Mouse (Mus musculus): ENCODE results near the gene Thsd4. TPM values are rescaled to one million over a fixed set of nuclear protein-coding genes. Genes with fewer than 3 reads are reported as not detected.

The Thsd4 gene
- polyA plus RNA-seq, 1 experiment from 2014 or later, result 34.9 TPM

- Histone ChIP-seq H3K4me2 (ENCODE audit: low read length) (no peak overlapping the region), H3K4me1 (replicated peaks; ENCODE audit: control insufficient read depth, insufficient read depth, low read length) (no peaks in the 10 kb centered on the region), H3K9me3 (ENCODE audit: control insufficient read depth, low read length) (no peaks in the 10 kb centered on the region), H3K36me3 (ENCODE audit: control insufficient read depth, insufficient read depth, low read length) (no peaks in the 10 kb centered on the region), H3K27ac (ENCODE audit: low read depth) (no peak overlapping the region), H3K4me3 (ENCODE audit: low read depth, low read length) (no peak overlapping the region), H3K9ac (ENCODE audit: low read length) (no peak overlapping the region), H3K27me3 (replicated peaks; ENCODE audit: control insufficient read depth, insufficient read depth, low read length) (no peaks in the 10 kb centered on the region)
- no peak for ATAC-seq (replicated peaks; ENCODE audit: low FRiP score, low TSS enrichment, low read depth)
- DNase-seq (ENCODE audit: low spot score), result peak; percentile 59
- 27% methylated on average over 4 of the region's 4 CpGs for WGBS
These were observed 26.3 kb upstream of the Thsd4 start for GRCm38 (mm10) chr9:60548182-60548581.

DNA sequence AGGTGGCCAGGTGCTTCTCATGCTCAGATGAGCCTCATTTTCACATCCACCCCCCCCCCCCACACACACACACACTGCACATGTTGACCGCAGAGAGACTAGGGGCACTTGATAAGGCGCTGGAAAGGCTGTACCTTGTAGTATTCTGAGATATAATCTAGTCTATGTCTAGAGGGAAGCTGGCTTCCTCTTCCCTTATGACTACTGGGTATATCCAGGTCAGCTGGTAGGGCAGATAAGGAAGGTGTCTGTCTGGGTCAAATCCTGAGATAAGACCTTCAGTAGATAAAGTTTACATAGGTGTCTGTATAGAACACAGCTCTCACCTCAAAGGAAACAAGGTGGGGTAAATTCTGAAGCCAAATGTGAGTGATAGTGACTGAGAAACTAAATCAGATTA is 24.3 kb upstream of the Thsd4 start:
- Histone ChIP-seq H3K27me3 (replicated peaks; ENCODE audit: control insufficient read depth, insufficient read depth, low read length) (no peaks in the 10 kb centered on the region), H3K4me2 (ENCODE audit: low read length) (no peak overlapping the region), H3K4me3 (ENCODE audit: low read depth, low read length) (no peak overlapping the region), H3K36me3 (ENCODE audit: control insufficient read depth, insufficient read depth, low read length) (no peaks in the 10 kb centered on the region), H3K9ac (ENCODE audit: low read length) (no peak overlapping the region), H3K4me1 (replicated peaks; ENCODE audit: control insufficient read depth, insufficient read depth, low read length) (no peaks in the 10 kb centered on the region), H3K27ac (ENCODE audit: low read depth) (no peak overlapping the region), H3K9me3 (ENCODE audit: control insufficient read depth, low read length) (no peaks in the 10 kb centered on the region)
- DNase-seq (ENCODE audit: low spot score), result no peak
- ATAC-seq (replicated peaks; ENCODE audit: low FRiP score, low TSS enrichment, low read depth), result no peak
- 62% methylated on average over 2 of the region's 2 CpGs for WGBS

GRCm38 (mm10) chr9:60545361-60546096 is 23.7 kb upstream of the Thsd4 start:
- DNase-seq (ENCODE audit: low spot score), result no peak
- H3K4me3 ChIP-seq (ENCODE audit: low read depth, low read length), result no peak overlapping the region
- H3K27me3 ChIP-seq (replicated peaks; ENCODE audit: control insufficient read depth, insufficient read depth, low read length), result no peaks in the 10 kb centered on the region
- 72% methylated on average over 13 of the region's 13 CpGs for WGBS
- H3K36me3 ChIP-seq (ENCODE audit: control insufficient read depth, insufficient read depth, low read length), result no peaks in the 10 kb centered on the region
- H3K4me2 ChIP-seq (ENCODE audit: low read length), result no peak overlapping the region
- H3K27ac ChIP-seq (ENCODE audit: low read depth), result no peak overlapping the region
- H3K4me1 ChIP-seq (replicated peaks; ENCODE audit: control insufficient read depth, insufficient read depth, low read length), result no peaks in the 10 kb centered on the region
- H3K9me3 ChIP-seq (ENCODE audit: control insufficient read depth, low read length), result no peaks in the 10 kb centered on the region
- ATAC-seq (replicated peaks; ENCODE audit: low FRiP score, low TSS enrichment, low read depth), result peak; percentile 77
- no peak overlapping the region for H3K9ac ChIP-seq (ENCODE audit: low read length)

- 47% methylated on average over 7 of the region's 7 CpGs for WGBS
- no peak for DNase-seq (ENCODE audit: low spot score)
These were observed 21.7 kb upstream of the Thsd4 start for GRCm38 (mm10) chr9:60543422-60544015.

GRCm38 (mm10) chr9:60530310-60530709 is 8.5 kb upstream of the Thsd4 start:
- Histone ChIP-seq H3K4me1 (replicated peaks; ENCODE audit: control insufficient read depth, insufficient read depth, low read length) (peaks cover 8% of the 10 kb centered on the region), H3K9ac (ENCODE audit: low read length) (no peak overlapping the region), H3K4me2 (ENCODE audit: low read length) (no peak overlapping the region), H3K27me3 (replicated peaks; ENCODE audit: control insufficient read depth, insufficient read depth, low read length) (no peaks in the 10 kb centered on the region), H3K9me3 (ENCODE audit: control insufficient read depth, low read length) (no peaks in the 10 kb centered on the region), H3K4me3 (ENCODE audit: low read depth, low read length) (no peak overlapping the region), H3K27ac (ENCODE audit: low read depth) (no peak overlapping the region), H3K36me3 (ENCODE audit: control insufficient read depth, insufficient read depth, low read length) (no peaks in the 10 kb centered on the region)
- no peak for DNase-seq (ENCODE audit: low spot score)
- no peak for ATAC-seq (replicated peaks; ENCODE audit: low FRiP score, low TSS enrichment, low read depth)
- 84% methylated on average over 12 of the region's 12 CpGs for WGBS

More at GRCm38 (mm10) chr9:60543422-60544015, 21.7 kb upstream of the Thsd4 start:
- Histone ChIP-seq H3K4me1 (replicated peaks; ENCODE audit: control insufficient read depth, insufficient read depth, low read length) (no peaks in the 10 kb centered on the region), H3K4me3 (ENCODE audit: low read depth, low read length) (no peak overlapping the region), H3K9me3 (ENCODE audit: control insufficient read depth, low read length) (no peaks in the 10 kb centered on the region), H3K4me2 (ENCODE audit: low read length) (no peak overlapping the region), H3K36me3 (ENCODE audit: control insufficient read depth, insufficient read depth, low read length) (no peaks in the 10 kb centered on the region), H3K9ac (ENCODE audit: low read length) (no peak overlapping the region), H3K27ac (ENCODE audit: low read depth) (no peak overlapping the region), H3K27me3 (replicated peaks; ENCODE audit: control insufficient read depth, insufficient read depth, low read length) (no peaks in the 10 kb centered on the region)
- ATAC-seq (replicated peaks; ENCODE audit: low FRiP score, low TSS enrichment, low read depth), result no peak

- Histone ChIP-seq H3K36me3 (ENCODE audit: control insufficient read depth, insufficient read depth, low read length) (no peaks in the 10 kb centered on the region), H3K9me3 (ENCODE audit: control insufficient read depth, low read length) (no peaks in the 10 kb centered on the region), H3K4me3 (ENCODE audit: low read depth, low read length) (no peak overlapping the region), H3K27me3 (replicated peaks; ENCODE audit: control insufficient read depth, insufficient read depth, low read length) (no peaks in the 10 kb centered on the region), H3K4me1 (replicated peaks; ENCODE audit: control insufficient read depth, insufficient read depth, low read length) (peaks cover 11% of the 10 kb centered on the region), H3K4me2 (ENCODE audit: low read length) (no peak overlapping the region), H3K27ac (ENCODE audit: low read depth) (no peak overlapping the region), H3K9ac (ENCODE audit: low read length) (no peak overlapping the region)
- WGBS, result 68% methylated on average over 10 of the region's 10 CpGs
- DNase-seq (ENCODE audit: low spot score) (no peak), ATAC-seq (replicated peaks; ENCODE audit: low FRiP score, low TSS enrichment, low read depth) (no peak)
These were observed 7.8 kb upstream of the Thsd4 start for GRCm38 (mm10) chr9:60529348-60530243.

- no peak for ATAC-seq (replicated peaks; ENCODE audit: low FRiP score, low TSS enrichment, low read depth)
- no peaks in the 10 kb centered on the region for H3K36me3 ChIP-seq (ENCODE audit: control insufficient read depth, insufficient read depth, low read length)
- no peak overlapping the region for H3K4me2 ChIP-seq (ENCODE audit: low read length)
- H3K9ac ChIP-seq (ENCODE audit: low read length), result no peak overlapping the region
- no peak for DNase-seq (ENCODE audit: low spot score)
- WGBS, result 72% methylated on average over 3 of the region's 3 CpGs
- H3K27ac ChIP-seq (ENCODE audit: low read depth), result no peak overlapping the region
- H3K27me3 ChIP-seq (replicated peaks; ENCODE audit: control insufficient read depth, insufficient read depth, low read length), result no peaks in the 10 kb centered on the region
- no peaks in the 10 kb centered on the region for H3K9me3 ChIP-seq (ENCODE audit: control insufficient read depth, low read length)
- H3K4me3 ChIP-seq (ENCODE audit: low read depth, low read length), result no peak overlapping the region
- peaks cover 11% of the 10 kb centered on the region for H3K4me1 ChIP-seq (replicated peaks; ENCODE audit: control insufficient read depth, insufficient read depth, low read length)
These were observed 6.4 kb upstream of the Thsd4 start for GRCm38 (mm10) chr9:60528269-60528668.

DNA sequence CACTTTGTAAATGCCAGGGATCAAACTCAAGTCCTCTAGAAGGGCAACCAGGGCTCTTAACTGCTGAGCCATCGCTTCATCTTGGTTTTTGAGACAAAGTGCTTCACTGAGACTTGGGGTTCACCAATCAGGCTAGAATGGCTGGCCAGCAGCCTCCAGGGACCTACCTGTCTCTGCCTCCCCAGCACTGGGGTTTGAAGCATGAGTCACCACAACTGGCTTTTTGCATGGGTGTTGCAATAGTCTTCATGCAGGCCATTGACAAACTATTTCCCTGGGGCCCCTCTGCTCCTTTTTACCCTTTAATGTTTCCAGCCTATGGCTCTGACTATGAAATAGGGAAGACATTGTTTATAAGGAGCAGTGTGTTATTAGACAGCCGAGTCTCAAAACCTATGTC is 6.0 kb upstream of the Thsd4 start:
- H3K4me1 ChIP-seq (replicated peaks; ENCODE audit: control insufficient read depth, insufficient read depth, low read length), result peaks cover 15% of the 10 kb centered on the region
- no peak overlapping the region for H3K9ac ChIP-seq (ENCODE audit: low read length)
- 83% methylated on average over 2 of the region's 2 CpGs for WGBS
- no peak for DNase-seq (ENCODE audit: low spot score)
- H3K36me3 ChIP-seq (ENCODE audit: control insufficient read depth, insufficient read depth, low read length), result no peaks in the 10 kb centered on the region
- H3K27me3 ChIP-seq (replicated peaks; ENCODE audit: control insufficient read depth, insufficient read depth, low read length), result no peaks in the 10 kb centered on the region
- no peaks in the 10 kb centered on the region for H3K9me3 ChIP-seq (ENCODE audit: control insufficient read depth, low read length)
- H3K27ac ChIP-seq (ENCODE audit: low read depth), result no peak overlapping the region
- H3K4me2 ChIP-seq (ENCODE audit: low read length), result no peak overlapping the region
- no peak for ATAC-seq (replicated peaks; ENCODE audit: low FRiP score, low TSS enrichment, low read depth)
- H3K4me3 ChIP-seq (ENCODE audit: low read depth, low read length), result no peak overlapping the region
